Mouse (Mus musculus) intestine, embryonic 15.5 days (tissue): Measurements from ENCODE around the gene Drg2. TPM values are rescaled to one million over a fixed set of nuclear protein-coding genes. Genes with fewer than 3 reads are reported as not detected.
"Not testable (repeated sequence)": the region's sequence is repeated elsewhere in the genome, so short reads cannot be mapped to it uniquely, and the experiment has no call there.

Experiments
- ATAC-seq: fragments of 200-750 bp; cut with Nextera tagmentation; 2 replicates; pipeline ENCODE4 v1.8.0; 2017; ENCODE audit warnings: moderate TSS enrichment, moderate library complexity
- H3K27ac ChIP-seq: fragments of 300-500 bp; sonication (generic); 2 replicates; pipeline ENCODE4 v1.5.1; 2015; ENCODE audit warnings: mild to moderate bottlenecking, inconsistent platforms
- H3K27me3 ChIP-seq: fragments of 300-500 bp; sonication (generic); replicated peaks from 2 replicates; pipeline ENCODE4 v1.6.1; 2015; ENCODE audit warnings: inconsistent platforms
- H3K36me3 ChIP-seq: fragments of 300-500 bp; sonication (generic); 2 replicates; pipeline ENCODE4 v1.6.1; 2015; ENCODE audit warnings: inconsistent platforms
- H3K4me1 ChIP-seq: fragments of 300-500 bp; sonication (generic); replicated peaks from 2 replicates; pipeline ENCODE4 v1.6.1; 2015; ENCODE audit warnings: inconsistent platforms
- H3K4me2 ChIP-seq: fragments of 300-500 bp; sonication (generic); replicated peaks from 2 replicates; pipeline ENCODE4 v1.6.1; 2015; ENCODE audit warnings: mild to moderate bottlenecking, inconsistent platforms
- H3K4me3 ChIP-seq: fragments of 300-500 bp; sonication (generic); replicated peaks from 2 replicates; pipeline ENCODE4 v1.5.1; 2015; ENCODE audit warnings: inconsistent platforms
- H3K9ac ChIP-seq: fragments of 300-500 bp; sonication (generic); 2 replicates; pipeline ENCODE4 v1.6.1; 2015; ENCODE audit warnings: inconsistent platforms
- H3K9me3 ChIP-seq: fragments of 300-500 bp; sonication (generic); 2 replicates; pipeline ENCODE4 v1.6.1; 2016; ENCODE audit warnings: inconsistent platforms
- WGBS: fragments of 180-500 bp; shearing (Covaris S2); methylation state at CpG from one replicate; pipeline ENCODE4 v1.1.7; 2015; 5-methylcytosine and 5-hydroxymethylcytosine counted together
- polyA plus RNA-seq: library from polyadenylated mRNA; unstranded; fragments of >200 nt; fragmentation: Nextera tagmentation; extraction: Ambion mirVana; gene quantifications from 2 replicates; pipeline ENCODE4 v1.2.1, GENCODE M21; 2015

The Drg2 gene
- polyA plus RNA-seq, 1 experiment from 2014 or later: 96.7 TPM

DNA sequence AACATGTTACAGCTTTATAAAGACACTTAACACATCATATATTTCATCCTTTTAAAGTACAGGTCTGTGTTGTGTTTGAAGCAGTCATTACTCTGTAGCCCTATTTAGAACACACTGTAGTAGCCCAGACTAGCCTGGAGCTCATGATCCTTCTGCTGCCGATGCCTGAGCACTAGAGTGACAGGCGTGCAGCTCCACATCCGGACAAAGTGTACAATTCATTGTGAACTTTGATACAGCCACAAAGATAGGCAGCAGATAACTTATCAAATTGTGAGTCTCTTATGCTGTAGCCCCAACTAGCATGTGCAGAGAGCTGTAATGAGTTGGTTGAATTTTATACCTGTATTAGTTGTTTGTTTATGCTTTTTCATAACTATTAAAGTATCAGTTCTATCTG, 26.8 kb upstream of the Drg2 start:
- H3K27me3 ChIP-seq: no peaks in the 10 kb centered on the region
- no peak overlapping the region for H3K4me2 ChIP-seq
- peak overlapping the region; percentile 20; the same call in 1 of the 2 replicates for H3K27ac ChIP-seq
- no peaks in the 10 kb centered on the region for H3K4me1 ChIP-seq
- no peak overlapping the region for H3K9ac ChIP-seq
- no peaks in the 10 kb centered on the region for H3K9me3 ChIP-seq
- no peak overlapping the region for H3K4me3 ChIP-seq
- WGBS: 70% methylated on average over 3 of the region's 3 CpGs
- peaks cover 3% of the 10 kb centered on the region; the same call in 1 of the 2 replicates for H3K36me3 ChIP-seq
- ATAC-seq: peak; percentile 79

DNA sequence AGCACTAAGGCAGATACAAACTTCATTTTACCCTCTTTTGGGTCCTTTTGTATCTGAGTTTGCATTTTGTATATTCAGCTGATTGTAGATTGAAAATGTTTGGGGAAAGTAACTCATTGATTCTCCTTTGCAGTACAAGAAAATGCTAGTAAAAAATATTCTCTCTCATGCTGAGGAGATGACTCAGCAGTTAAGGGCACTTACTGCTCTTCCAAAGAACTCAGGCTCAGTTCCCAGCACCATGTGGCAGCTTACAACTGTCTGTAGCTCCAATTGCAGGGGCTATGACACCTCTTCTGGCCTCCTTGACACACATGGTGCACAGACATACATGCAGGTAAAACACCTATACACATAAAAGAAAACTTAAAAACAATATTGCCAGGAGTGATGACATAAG, 20.9 kb upstream of the Drg2 start:
- Histone ChIP-seq H3K9ac (no peak overlapping the region), H3K36me3 (peaks cover 7% of the 10 kb centered on the region; the same call in 1 of the 2 replicates), H3K27me3 (no peaks in the 10 kb centered on the region), H3K4me2 (no peak overlapping the region), H3K4me1 (no peaks in the 10 kb centered on the region), H3K9me3 (no peaks in the 10 kb centered on the region), H3K4me3 (no peak overlapping the region), H3K27ac (no peak overlapping the region)
- no peak for ATAC-seq

DNA sequence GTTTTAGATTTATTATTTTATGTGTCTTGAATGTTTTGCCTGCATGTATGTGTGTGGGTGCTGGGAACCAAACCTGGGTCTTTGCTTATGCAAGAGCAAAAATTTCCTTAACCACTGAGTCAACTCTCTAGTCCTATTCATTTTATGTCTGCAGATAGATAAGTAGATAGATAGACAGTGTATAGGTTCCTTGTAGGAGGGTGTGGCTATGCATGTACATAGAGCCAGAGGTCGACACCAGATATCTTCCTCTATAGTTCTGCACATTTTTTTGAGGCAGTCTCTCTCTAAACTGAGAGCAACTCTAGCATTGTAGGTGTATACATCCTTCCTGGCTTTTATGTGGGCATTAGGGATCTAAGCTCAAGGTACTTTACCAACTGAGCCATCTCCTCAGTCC, 19.3 kb upstream of the Drg2 start:
- no peak overlapping the region for H3K9ac ChIP-seq
- H3K9me3 ChIP-seq: no peaks in the 10 kb centered on the region
- H3K4me2 ChIP-seq: no peak overlapping the region
- no peaks in the 10 kb centered on the region for H3K27me3 ChIP-seq
- H3K4me1 ChIP-seq: no peaks in the 10 kb centered on the region
- ATAC-seq: no peak
- peaks cover 7% of the 10 kb centered on the region; the same call in 1 of the 2 replicates for H3K36me3 ChIP-seq
- H3K27ac ChIP-seq: no peak overlapping the region
- WGBS: 83% methylated on average over 1 of the region's 1 CpGs
- H3K4me3 ChIP-seq: no peak overlapping the region

DNA sequence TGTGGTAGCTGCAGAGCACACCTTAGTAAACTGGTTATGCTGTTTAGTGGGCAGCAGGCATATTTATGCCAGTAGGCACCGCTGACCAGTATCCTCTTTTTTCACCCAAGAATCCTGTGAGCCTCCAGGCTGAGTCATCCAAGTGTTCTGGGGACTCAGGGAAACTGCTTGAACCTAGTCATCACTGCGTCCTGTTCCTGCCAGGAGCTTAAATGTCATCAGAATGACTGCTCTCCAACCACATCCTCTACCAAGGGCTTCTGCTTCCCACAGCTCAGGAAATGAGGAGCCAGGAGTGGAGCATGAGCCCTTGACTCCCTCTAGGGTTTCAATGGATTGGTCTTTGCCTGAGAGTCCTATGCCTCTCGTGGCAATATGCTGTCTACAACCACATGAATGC, 17.8 kb upstream of the Drg2 start:
- no peaks in the 10 kb centered on the region for H3K27me3 ChIP-seq
- H3K36me3 ChIP-seq: peaks cover 7% of the 10 kb centered on the region; the same call in 1 of the 2 replicates
- no peak overlapping the region for H3K27ac ChIP-seq
- ATAC-seq: no peak
- no peaks in the 10 kb centered on the region for H3K9me3 ChIP-seq
- H3K4me3 ChIP-seq: no peak overlapping the region
- no peaks in the 10 kb centered on the region for H3K4me1 ChIP-seq
- no peak overlapping the region for H3K4me2 ChIP-seq
- 89% methylated on average over 3 of the region's 3 CpGs for WGBS
- H3K9ac ChIP-seq: no peak overlapping the region

DNA sequence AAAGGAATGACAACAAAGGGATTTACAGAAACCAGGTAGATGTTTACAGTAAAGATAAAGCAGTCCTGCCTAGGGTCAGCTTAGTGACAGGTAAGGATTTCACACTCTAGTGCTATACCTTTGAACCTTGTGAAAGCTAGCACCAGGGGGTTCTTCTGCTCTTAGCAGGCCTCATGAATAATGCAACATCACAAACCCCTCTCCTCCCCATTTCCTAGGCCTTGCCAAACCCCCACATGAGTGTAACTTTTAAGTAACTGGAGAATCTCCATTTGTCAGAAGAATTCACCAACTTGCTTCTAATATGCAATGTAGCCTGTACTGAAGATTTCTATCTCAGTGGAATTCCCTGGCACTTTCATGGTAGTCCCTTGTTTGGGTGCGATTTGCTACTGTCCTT, 14.8 kb upstream of the Drg2 start:
- peaks cover 14% of the 10 kb centered on the region for H3K36me3 ChIP-seq
- not testable (repeated sequence) for H3K4me1 ChIP-seq, H3K4me3 ChIP-seq, H3K27me3 ChIP-seq, H3K9me3 ChIP-seq, H3K4me2 ChIP-seq, H3K27ac ChIP-seq, H3K9ac ChIP-seq, ATAC-seq
- WGBS: 16% methylated on average over 1 of the region's 1 CpGs

DNA sequence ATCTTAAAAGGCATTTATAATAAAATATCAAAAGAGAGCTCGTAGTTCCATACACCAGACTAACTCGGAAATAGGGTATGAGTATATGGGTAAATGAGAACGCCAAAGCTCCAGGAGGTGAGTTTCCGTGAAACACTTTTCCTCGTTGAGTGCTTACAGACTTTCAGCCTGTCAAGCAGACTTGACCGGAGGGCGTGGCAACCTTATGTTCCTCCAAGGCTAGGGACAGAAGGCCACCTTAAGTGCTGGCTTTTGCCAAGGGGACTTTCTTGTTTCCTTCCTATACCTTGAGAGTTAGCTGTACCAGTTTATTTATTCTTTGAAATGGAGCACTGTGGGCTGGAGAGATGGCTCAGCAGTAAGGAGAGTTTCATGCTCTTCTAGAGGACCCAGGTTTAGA, 14.2 kb upstream of the Drg2 start:
- Histone ChIP-seq H3K27ac (no peak overlapping the region), H3K9ac (no peak overlapping the region), H3K36me3 (peaks cover 14% of the 10 kb centered on the region), H3K4me3 (no peak overlapping the region), H3K27me3 (no peaks in the 10 kb centered on the region), H3K4me2 (no peak overlapping the region), H3K4me1 (no peaks in the 10 kb centered on the region), H3K9me3 (no peaks in the 10 kb centered on the region)
- no peak for ATAC-seq
- WGBS: 33% methylated on average over 7 of the region's 7 CpGs

DNA sequence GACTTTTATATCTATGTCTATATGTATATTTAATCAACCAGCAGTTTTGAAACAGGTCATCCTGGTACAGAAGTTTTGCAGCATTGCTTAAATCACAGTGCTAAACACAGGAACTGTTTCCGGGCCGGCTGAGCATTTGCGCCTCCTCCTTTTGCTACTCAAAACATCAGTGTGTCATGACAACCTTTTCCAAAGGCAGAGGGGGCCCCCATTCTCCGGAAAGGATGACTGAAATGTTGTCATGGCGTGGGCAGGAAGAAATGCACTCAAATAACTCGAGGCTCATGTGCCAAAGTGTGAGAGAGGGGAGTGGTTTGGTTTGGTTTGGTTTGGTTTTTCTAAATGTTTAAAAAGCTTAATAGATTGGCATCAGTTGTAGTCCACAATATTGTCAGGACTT, 11.5 kb upstream of the Drg2 start:
- no peaks in the 10 kb centered on the region for H3K27me3 ChIP-seq
- no peaks in the 10 kb centered on the region for H3K4me1 ChIP-seq
- no peak overlapping the region for H3K4me3 ChIP-seq
- H3K27ac ChIP-seq: no peak overlapping the region
- H3K9ac ChIP-seq: no peak overlapping the region
- H3K9me3 ChIP-seq: no peaks in the 10 kb centered on the region
- ATAC-seq: no peak
- 90% methylated on average over 6 of the region's 6 CpGs for WGBS
- peaks cover 14% of the 10 kb centered on the region for H3K36me3 ChIP-seq
- H3K4me2 ChIP-seq: no peak overlapping the region

DNA sequence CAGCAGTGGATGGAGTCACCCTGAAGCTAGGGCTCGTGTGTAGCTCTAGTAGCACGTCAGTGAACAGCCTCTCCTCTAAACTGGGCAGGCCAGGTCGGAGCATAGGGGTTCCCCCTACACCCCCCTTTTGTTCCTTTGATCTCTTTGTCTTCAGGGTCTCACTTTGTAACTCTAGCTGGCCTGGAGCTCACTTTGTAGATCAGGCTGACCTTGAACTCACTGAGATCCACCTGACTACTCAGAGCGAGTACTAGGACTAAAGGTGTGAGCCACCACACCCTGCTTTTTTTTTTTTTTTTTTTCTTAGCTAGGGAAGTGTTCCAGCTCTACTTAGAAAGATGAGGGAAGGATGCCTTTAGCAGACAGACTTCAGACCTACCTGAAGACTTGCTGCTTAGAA, 10.4 kb upstream of the Drg2 start:
- H3K4me2 ChIP-seq: no peak overlapping the region
- H3K27ac ChIP-seq: no peak overlapping the region

DNA sequence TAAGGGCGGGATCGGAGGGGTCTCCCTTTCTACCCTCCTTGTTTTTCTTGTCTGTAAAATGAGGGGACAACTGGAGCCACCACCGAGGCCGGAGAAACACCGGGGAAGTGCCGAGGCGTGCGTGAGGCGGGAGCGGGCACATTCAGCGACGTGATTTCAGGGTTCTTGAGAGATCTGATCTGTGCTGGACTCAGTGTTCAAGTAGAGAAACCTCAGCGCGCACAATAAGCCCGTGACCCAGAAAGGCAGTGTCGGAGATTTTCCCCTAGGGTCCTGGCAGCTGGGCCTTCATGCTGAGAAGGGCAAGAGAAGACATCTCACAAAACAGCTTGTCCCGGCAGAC, 325 bp downstream of the Drg2 start:
- Histone ChIP-seq H3K27me3 (no peaks in the 10 kb centered on the region), H3K9me3 (no peaks in the 10 kb centered on the region), H3K27ac (peak overlapping the region; percentile 13; the same call in 1 of the 2 replicates), H3K36me3 (peaks cover 19% of the 10 kb centered on the region), H3K4me3 (peak overlapping the region; percentile 67), H3K4me2 (peak overlapping the region; percentile 74), H3K4me1 (peaks cover 10% of the 10 kb centered on the region), H3K9ac (peak overlapping the region; percentile 51)
- under 1% methylated on average over 17 of the region's 17 CpGs for WGBS
- ATAC-seq: peak; percentile 71

More for the DNA sequence above, 10.4 kb upstream of the Drg2 start:
- H3K4me1 ChIP-seq: no peaks in the 10 kb centered on the region
- no peaks in the 10 kb centered on the region for H3K9me3 ChIP-seq
- no peak overlapping the region for H3K4me3 ChIP-seq
- 71% methylated on average over 4 of the region's 4 CpGs for WGBS
- no peak for ATAC-seq
- no peaks in the 10 kb centered on the region for H3K27me3 ChIP-seq
- peaks cover 14% of the 10 kb centered on the region for H3K36me3 ChIP-seq
- no peak overlapping the region for H3K9ac ChIP-seq

DNA sequence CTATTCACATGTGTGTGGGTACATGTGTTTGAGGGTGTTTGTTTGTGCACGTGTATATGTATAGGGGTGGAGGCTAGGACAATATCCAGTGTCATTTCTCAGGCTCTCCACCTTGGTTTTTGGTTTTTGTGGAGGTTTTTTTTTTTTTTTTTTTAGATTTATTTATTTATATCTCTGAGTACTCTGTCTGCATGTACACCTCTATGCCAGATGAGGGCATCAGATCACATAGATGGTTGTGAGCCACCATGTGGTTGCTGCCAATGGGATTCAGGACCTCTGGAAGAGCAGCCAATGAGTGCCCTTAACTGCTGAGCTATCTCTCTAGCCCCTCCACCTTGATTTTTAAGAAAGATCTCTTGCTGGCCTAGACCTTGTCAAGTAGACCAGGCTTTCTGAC, 3.6 kb downstream of the Drg2 start:
- no peaks in the 10 kb centered on the region for H3K27me3 ChIP-seq
- H3K9me3 ChIP-seq: no peaks in the 10 kb centered on the region
- WGBS: 88% methylated on average over 1 of the region's 1 CpGs
- H3K4me2 ChIP-seq: no peak overlapping the region
- no peak overlapping the region for H3K27ac ChIP-seq
- no peak overlapping the region for H3K9ac ChIP-seq
- no peak for ATAC-seq
- peaks cover 10% of the 10 kb centered on the region for H3K4me1 ChIP-seq
- H3K36me3 ChIP-seq: peaks cover 50% of the 10 kb centered on the region
- no peak overlapping the region for H3K4me3 ChIP-seq

DNA sequence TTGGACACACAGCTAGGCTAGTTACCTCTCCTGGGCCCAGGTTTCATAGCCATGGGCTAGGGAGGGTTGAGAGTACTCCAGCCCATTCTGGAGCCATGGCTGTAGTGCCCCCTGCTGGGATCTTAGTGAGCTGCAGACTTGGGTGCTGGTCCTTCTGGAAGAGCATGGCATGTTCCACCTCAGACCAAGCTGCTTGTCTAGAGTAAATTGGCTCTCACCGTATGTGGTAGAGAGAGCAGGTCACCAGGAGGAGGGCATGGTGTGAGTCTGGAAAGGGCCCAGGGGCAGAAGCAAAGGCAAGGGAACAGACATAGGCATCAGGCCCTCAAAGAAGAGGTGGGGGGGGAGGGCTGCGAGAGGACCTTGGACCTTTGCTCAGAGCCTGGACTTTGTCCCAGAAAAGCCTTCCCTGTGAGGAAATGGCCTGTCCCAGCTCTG, 11.6 kb downstream of the Drg2 start:
- H3K27ac ChIP-seq: no peak overlapping the region
- no peaks in the 10 kb centered on the region for H3K4me1 ChIP-seq
- H3K9me3 ChIP-seq: no peaks in the 10 kb centered on the region
- WGBS: 83% methylated on average over 2 of the region's 2 CpGs
- ATAC-seq: peak; percentile 88
- peaks cover 69% of the 10 kb centered on the region for H3K36me3 ChIP-seq
- H3K9ac ChIP-seq: no peak overlapping the region
- no peak overlapping the region for H3K4me2 ChIP-seq
- no peak overlapping the region for H3K4me3 ChIP-seq
- H3K27me3 ChIP-seq: no peaks in the 10 kb centered on the region

DNA sequence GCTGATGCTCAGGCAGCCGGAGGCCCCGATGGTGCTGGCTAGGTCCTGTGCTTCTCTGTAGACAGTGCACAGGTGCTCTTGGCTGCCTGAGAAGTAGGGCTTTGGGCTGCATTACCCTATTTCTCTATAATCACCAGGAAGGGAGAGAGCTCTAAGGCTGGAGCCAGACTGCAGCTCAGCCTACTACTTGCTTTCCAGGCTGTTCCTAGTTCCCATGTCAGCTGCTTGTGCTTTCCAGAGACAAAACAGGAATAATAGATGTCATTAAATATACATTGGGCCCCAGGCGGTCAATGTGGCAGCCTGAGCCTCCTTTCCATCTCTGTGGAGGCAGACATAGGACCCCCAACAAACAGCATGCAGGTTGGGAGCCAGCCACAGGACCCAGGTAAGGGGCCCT, 14.6 kb downstream of the Drg2 start, which contains the start of gene Myo15:
Myo15 (plus strand) TSS at position 301 of the 400 bp plus-strand sequence.
- H3K36me3 ChIP-seq: peaks cover 43% of the 10 kb centered on the region
- no peak within 1 kb of the TSS for H3K4me3 ChIP-seq

DNA sequence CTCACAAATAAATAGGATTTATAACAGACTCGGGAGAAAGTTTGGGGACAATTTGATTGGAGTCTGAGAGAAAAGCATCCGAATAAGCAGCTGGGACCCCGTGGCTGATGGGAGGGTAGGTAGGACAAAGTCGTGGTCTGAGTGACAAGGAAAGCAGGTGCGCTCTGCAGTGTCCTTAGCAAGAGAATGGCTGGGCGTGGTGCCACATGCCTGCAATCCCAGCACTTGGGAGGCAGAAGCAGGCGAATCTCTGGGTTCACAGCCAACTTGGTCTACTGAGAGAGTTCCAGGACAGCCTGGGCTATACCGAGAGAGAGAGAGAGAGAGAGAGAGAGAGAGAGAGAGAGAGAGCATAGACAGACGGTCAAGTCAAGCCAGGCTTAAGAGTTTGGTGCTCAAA, 16.4 kb downstream of the Drg2 start:
- Histone ChIP-seq H3K4me3 (no peak overlapping the region), H3K9ac (no peak overlapping the region), H3K36me3 (peaks cover 30% of the 10 kb centered on the region), H3K27ac (no peak overlapping the region), H3K27me3 (no peaks in the 10 kb centered on the region), H3K4me2 (no peak overlapping the region), H3K9me3 (no peaks in the 10 kb centered on the region), H3K4me1 (no peaks in the 10 kb centered on the region)
- no peak for ATAC-seq
- 86% methylated on average over 9 of the region's 9 CpGs for WGBS

More for the DNA sequence above, 14.6 kb downstream of the Drg2 start, which contains the start of gene Myo15:
- Histone ChIP-seq H3K9ac (no peak within 1 kb of the TSS), H3K27me3 (no peaks in the 10 kb centered on the region), H3K4me2 (no peak within 1 kb of the TSS), H3K27ac (no peak within 1 kb of the TSS), H3K4me1 (no peaks in the 10 kb centered on the region), H3K9me3 (no peaks in the 10 kb centered on the region)
- 92% methylated on average over 3 of the region's 3 CpGs for WGBS
- no peak for ATAC-seq
